Mouse (Mus musculus): ENCODE data around the gene Pnrc2. TPM values are rescaled to one million over a fixed set of nuclear protein-coding genes. Genes with fewer than 3 reads are reported as not detected.

Pnrc2 gene
- polyA plus RNA-seq, 2 experiments from 2014 or later = 216 to 230 TPM

- ATAC-seq = no peak
Observed at GRCm38 (mm10) chr4:135870227-135871023, 3.2 kb downstream of the Pnrc2 start.

GRCm38 (mm10) chr4:135868996-135869395, 4.7 kb downstream of the Pnrc2 start:
- ATAC-seq = no peak

- no peak for ATAC-seq
Observed at GRCm38 (mm10) chr4:135857597-135858186, 16.0 kb downstream of the Pnrc2 start.

GRCm38 (mm10) chr4:135856223-135857091, 17.2 kb downstream of the Pnrc2 start:
- no peak for ATAC-seq

- peak; percentile 87 for ATAC-seq
Observed at GRCm38 (mm10) chr4:135855536-135856222, 18.0 kb downstream of the Pnrc2 start, which contains the start of gene Srsf10. Srsf10 (plus strand) TSS chr4:135855747.

- no peak for ATAC-seq
Observed at GRCm38 (mm10) chr4:135855080-135855479, 18.6 kb downstream of the Pnrc2 start.

- ATAC-seq = no peak
Observed at GRCm38 (mm10) chr4:135854630-135855029, 19.0 kb downstream of the Pnrc2 start.

- no peak for ATAC-seq
Observed at GRCm38 (mm10) chr4:135853987-135854546, 19.6 kb downstream of the Pnrc2 start.

- ATAC-seq = no peak
Observed at GRCm38 (mm10) chr4:135851942-135852341, 21.7 kb downstream of the Pnrc2 start.

GRCm38 (mm10) chr4:135850411-135851095, 23.1 kb downstream of the Pnrc2 start:
- no peak for ATAC-seq

- no peak for ATAC-seq
Observed at GRCm38 (mm10) chr4:135847581-135847980, 26.1 kb downstream of the Pnrc2 start.

GRCm38 (mm10) chr4:135844400-135844799, 29.2 kb downstream of the Pnrc2 start:
- ATAC-seq = no peak

GRCm38 (mm10) chr4:135839293-135840011, 34.2 kb downstream of the Pnrc2 start:
- ATAC-seq = no peak

- no peak for ATAC-seq
Observed at GRCm38 (mm10) chr4:135838925-135839292, 34.7 kb downstream of the Pnrc2 start.

- ATAC-seq = no peak
Observed at GRCm38 (mm10) chr4:135834124-135834717, 39.4 kb downstream of the Pnrc2 start.

- ATAC-seq = no peak
Observed at GRCm38 (mm10) chr4:135833301-135834123, 40.1 kb downstream of the Pnrc2 start.

- ATAC-seq = no peak
Observed at GRCm38 (mm10) chr4:135832070-135832469, 41.6 kb downstream of the Pnrc2 start.

- ATAC-seq = no peak
Observed at GRCm38 (mm10) chr4:135828491-135828890, 45.2 kb downstream of the Pnrc2 start.

GRCm38 (mm10) chr4:135824254-135824653, 49.4 kb downstream of the Pnrc2 start:
- ATAC-seq = no peak

- ATAC-seq = no peak
Observed at GRCm38 (mm10) chr4:135823298-135823697, 50.4 kb downstream of the Pnrc2 start.
